Mouse (Mus musculus) cortical plate, adult 2 months (tissue): ENCODE results near the gene Fem1b. TPM values are rescaled to one million over a fixed set of nuclear protein-coding genes. Genes with fewer than 3 reads are reported as not detected.
A peak's percentile ranks its signal among the peaks of the same experiment; 100 is the strongest.

ENCODE experiments used
- H3K27ac ChIP-seq: fragments of 200-500 bp; 2 replicates; pipeline ENCODE4 v1.5.1; 2012; ENCODE audit warnings: low read length, control low read depth, inconsistent platforms; ENCODE audit not compliant: insufficient read depth
- H3K4me1 ChIP-seq: fragments of 200-500 bp; 2 replicates; pipeline ENCODE4 v1.6.1; 2011; ENCODE audit warnings: low read length; ENCODE audit not compliant: control insufficient read depth, insufficient read depth
- H3K4me3 ChIP-seq: fragments of 200-500 bp; 2 replicates; pipeline ENCODE4 v1.5.1; 2011; ENCODE audit warnings: mild to moderate bottlenecking, low read length, control low read depth; ENCODE audit not compliant: insufficient read depth
- CTCF ChIP-seq: fragments of 200-500 bp; IDR thresholded peaks from 2 replicates; pipeline ENCODE4 v1.5.1; 2011; ENCODE audit warnings: mild to moderate bottlenecking, control low read depth, low read length; ENCODE audit not compliant: insufficient read depth; ENCODE audit errors: extremely low read depth
- POLR2A ChIP-seq: fragments of 200-500 bp; IDR thresholded peaks from 2 replicates; pipeline ENCODE4 v1.6.1; 2011; ENCODE audit warnings: mild to moderate bottlenecking, low read length, control low read depth; ENCODE audit not compliant: insufficient read depth; ENCODE audit errors: extremely low read depth
- polyA plus RNA-seq: library from polyadenylated mRNA; depleted of rRNA; stranded (reverse); fragments of >200 nt; gene quantifications from 2 replicates; pipeline ENCODE4 v1.2.3, GENCODE M21; 2012; rRNA removed

The Fem1b gene
- polyA plus RNA-seq, 1 experiment, result 41.9 TPM

DNA sequence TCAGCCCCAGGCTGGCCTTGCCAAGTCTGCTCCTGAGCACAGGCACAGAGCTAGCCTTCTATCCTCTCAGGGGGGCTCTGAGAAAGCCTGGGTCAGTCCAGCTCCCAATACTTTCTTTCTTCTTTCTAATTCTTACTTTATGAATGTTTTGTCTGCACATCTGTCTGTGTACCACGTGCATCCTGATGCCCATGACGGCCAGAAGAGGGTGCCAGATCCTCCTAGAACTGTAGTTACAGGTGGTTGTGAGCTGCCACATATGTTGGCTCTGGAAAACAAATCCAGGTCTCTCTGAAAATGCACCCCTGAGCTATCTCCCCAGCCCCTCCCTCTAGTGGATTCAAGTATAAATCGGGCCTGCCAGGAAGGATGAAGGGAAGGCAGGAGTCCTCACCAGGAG, 52.1 kb downstream of the Fem1b start:
- Histone ChIP-seq H3K4me3 (no peak overlapping the region), H3K27ac (no peak overlapping the region), H3K4me1 (peaks cover 4% of the 10 kb centered on the region)
- no peak for TF ChIP-seq POLR2A
- peak; percentile 28; the same call in 1 of the 2 replicates for TF ChIP-seq CTCF

- Histone ChIP-seq H3K4me1 (0 out of 2 replicates have a peak, but pooled peaks cover 1% of the 10 kb centered on the region), H3K27ac (no peak overlapping the region), H3K4me3 (no peak overlapping the region)
- TF ChIP-seq CTCF (no peak), POLR2A (no peak)
Measured at GRCm38 (mm10) chr9:62758288-62758687, 53.4 kb downstream of the Fem1b start.

DNA sequence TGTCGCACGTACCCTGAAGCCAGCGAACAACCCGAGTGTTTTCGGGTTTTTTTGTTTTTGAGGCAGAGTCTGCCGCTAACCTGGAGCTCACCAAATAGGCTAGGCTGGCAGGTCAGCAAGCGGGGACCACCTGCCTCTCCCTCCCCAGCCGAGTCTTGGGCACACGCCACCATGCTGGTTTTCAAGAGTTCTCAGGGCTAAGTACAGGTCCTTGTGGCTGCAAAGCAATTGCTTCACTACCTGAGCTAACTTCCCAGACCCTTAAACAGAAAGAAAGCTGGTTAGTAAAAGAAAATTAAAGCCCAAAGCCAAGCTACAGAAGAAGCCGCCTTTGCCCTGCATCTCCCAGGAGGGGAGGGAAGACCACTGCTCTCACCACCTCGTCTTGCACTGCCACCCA, 61.4 kb downstream of the Fem1b start:
- H3K27ac ChIP-seq, result no peak overlapping the region
- H3K4me3 ChIP-seq, result no peak overlapping the region
- TF ChIP-seq CTCF, result no peak
- TF ChIP-seq POLR2A, result no peak
- no peaks in the 10 kb centered on the region for H3K4me1 ChIP-seq

DNA sequence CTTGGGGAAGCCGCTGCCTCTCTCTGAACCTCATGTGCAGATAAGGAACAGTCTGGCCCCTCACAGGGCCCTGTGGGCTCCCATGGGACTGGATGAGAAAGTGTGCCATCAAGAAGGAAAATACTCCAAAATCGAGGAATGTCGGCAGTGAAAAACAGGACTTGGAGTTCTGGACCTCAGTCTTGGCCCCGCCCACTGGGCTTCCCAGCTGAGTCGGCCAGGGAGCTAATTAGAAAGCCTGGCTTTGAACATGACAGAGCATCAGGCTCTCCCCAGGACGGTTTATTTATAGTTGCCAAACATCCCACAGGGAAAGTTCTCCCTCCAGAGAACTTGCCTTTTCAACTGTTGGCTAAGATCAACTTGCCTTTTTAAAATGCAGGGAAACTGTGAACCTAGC, 62.1 kb downstream of the Fem1b start:
- H3K4me1 ChIP-seq, result no peaks in the 10 kb centered on the region
- no peak for TF ChIP-seq POLR2A
- no peak for TF ChIP-seq CTCF
- H3K4me3 ChIP-seq, result no peak overlapping the region
- H3K27ac ChIP-seq, result no peak overlapping the region

DNA sequence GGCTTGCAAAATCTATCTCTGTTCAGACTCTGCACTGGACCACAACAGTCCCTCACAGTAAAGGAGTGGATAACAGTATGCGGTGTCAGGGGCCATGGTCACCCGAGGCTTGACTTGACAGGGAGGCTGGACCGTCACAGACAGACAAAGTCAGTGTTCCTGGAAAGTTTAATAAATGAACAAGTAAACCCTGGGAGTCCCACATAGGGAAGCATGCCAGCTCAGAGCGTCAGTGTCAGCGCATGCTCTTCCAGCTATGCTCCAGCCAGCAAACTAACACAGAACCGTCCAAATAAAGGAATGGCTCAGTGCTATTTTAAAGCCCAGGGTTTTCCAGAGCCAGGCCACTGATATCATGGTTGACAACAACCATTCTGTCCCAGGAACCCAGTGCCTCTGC, 65.1 kb downstream of the Fem1b start:
- Histone ChIP-seq H3K4me3 (no peak overlapping the region), H3K4me1 (no peaks in the 10 kb centered on the region)
- TF ChIP-seq POLR2A (no peak), CTCF (no peak)

GRCm38 (mm10) chr9:62744558-62745275, 67.0 kb downstream of the Fem1b start:
- TF ChIP-seq CTCF (peak; percentile 76), POLR2A (no peak)
- no peak overlapping the region for H3K4me3 ChIP-seq

More for the DNA sequence above, 65.1 kb downstream of the Fem1b start:
- no peak overlapping the region for H3K27ac ChIP-seq

More at GRCm38 (mm10) chr9:62744558-62745275, 67.0 kb downstream of the Fem1b start:
- Histone ChIP-seq H3K4me1 (no peaks in the 10 kb centered on the region), H3K27ac (no peak overlapping the region)

Other genes starting within 250 kb of the Fem1b start
- 0.67 and 0.87 TPM in 2 replicates for gene Itga11, start 134.1 kb downstream of the Fem1b start, polyA plus RNA-seq
- gene Cln6, start 26.9 kb upstream of the Fem1b start, polyA plus RNA-seq, result 15.3 and 15.9 TPM in 2 replicates
- 0.98 and 3.5 TPM in 2 replicates for gene Calml4, start 46.1 kb upstream of the Fem1b start, polyA plus RNA-seq
- gene Pias1, start 176.0 kb upstream of the Fem1b start, polyA plus RNA-seq, result 34.6 and 35.8 TPM in 2 replicates